Mouse (Mus musculus) spleen, adult 2 months (tissue): ENCODE measurements around the gene B3galt4. TPM values are rescaled to one million over a fixed set of nuclear protein-coding genes. Genes with fewer than 3 reads are reported as not detected.

ENCODE experiments used
- DNase-seq, 2 experiments: peaks; one replicate each; pipeline versions ENCODE4 v3.0.0 to v3.0.0-alpha.2; 2012 to 2021; ENCODE audit warnings: low spot score in 2 of 2, low read depth in 1 of 2
- H3K27ac ChIP-seq: fragments of 200-500 bp; 2 replicates; pipeline ENCODE4 v1.5.1; 2012; ENCODE audit warnings: low read length, inconsistent platforms; ENCODE audit not compliant: insufficient read depth
- H3K27me3 ChIP-seq: fragments of 200-500 bp; 2 replicates; pipeline ENCODE4 v1.6.1; 2012; ENCODE audit warnings: mild to moderate bottlenecking, moderate library complexity, low read length, inconsistent platforms; ENCODE audit not compliant: control insufficient read depth, insufficient read depth
- H3K36me3 ChIP-seq: fragments of 200-500 bp; 2 replicates; pipeline ENCODE4 v1.6.1; 2012; ENCODE audit warnings: mild to moderate bottlenecking, low read length, inconsistent platforms; ENCODE audit not compliant: control insufficient read depth, insufficient read depth
- H3K4me1 ChIP-seq: fragments of 200-500 bp; 2 replicates; pipeline ENCODE4 v1.6.1; 2011; ENCODE audit warnings: inconsistent platforms; ENCODE audit not compliant: control insufficient read depth, insufficient read depth, insufficient read length
- H3K4me3 ChIP-seq: fragments of 200-500 bp; 2 replicates; pipeline ENCODE4 v1.5.1; 2011; ENCODE audit warnings: mild to moderate bottlenecking, inconsistent platforms; ENCODE audit not compliant: insufficient read depth, insufficient read length; ENCODE audit errors: extremely low read depth
- CTCF ChIP-seq: fragments of 200-500 bp; IDR thresholded peaks from 2 replicates; pipeline ENCODE4 v1.5.1; 2011; ENCODE audit warnings: mild to moderate bottlenecking, inconsistent platforms; ENCODE audit not compliant: insufficient read depth, insufficient read length, insufficient replicate concordance; ENCODE audit errors: extremely low read depth
- POLR2A ChIP-seq: fragments of 200-500 bp; IDR thresholded peaks from 2 replicates; pipeline ENCODE4 v1.6.1; 2011; ENCODE audit warnings: low read depth, low read length, inconsistent platforms
- WGBS: fragments of 180-500 bp; shearing (Covaris S2); methylation state at CpG from one replicate; pipeline ENCODE4 v1.1.7; 2018; 5-methylcytosine and 5-hydroxymethylcytosine counted together
- polyA plus RNA-seq: library from polyadenylated mRNA; depleted of rRNA; stranded (reverse); fragments of >200 nt; gene quantifications from 2 replicates; pipeline ENCODE4 v1.2.3, GENCODE M21; 2012

B3galt4 gene
- polyA plus RNA-seq, 1 experiment: 18.9 TPM

DNA sequence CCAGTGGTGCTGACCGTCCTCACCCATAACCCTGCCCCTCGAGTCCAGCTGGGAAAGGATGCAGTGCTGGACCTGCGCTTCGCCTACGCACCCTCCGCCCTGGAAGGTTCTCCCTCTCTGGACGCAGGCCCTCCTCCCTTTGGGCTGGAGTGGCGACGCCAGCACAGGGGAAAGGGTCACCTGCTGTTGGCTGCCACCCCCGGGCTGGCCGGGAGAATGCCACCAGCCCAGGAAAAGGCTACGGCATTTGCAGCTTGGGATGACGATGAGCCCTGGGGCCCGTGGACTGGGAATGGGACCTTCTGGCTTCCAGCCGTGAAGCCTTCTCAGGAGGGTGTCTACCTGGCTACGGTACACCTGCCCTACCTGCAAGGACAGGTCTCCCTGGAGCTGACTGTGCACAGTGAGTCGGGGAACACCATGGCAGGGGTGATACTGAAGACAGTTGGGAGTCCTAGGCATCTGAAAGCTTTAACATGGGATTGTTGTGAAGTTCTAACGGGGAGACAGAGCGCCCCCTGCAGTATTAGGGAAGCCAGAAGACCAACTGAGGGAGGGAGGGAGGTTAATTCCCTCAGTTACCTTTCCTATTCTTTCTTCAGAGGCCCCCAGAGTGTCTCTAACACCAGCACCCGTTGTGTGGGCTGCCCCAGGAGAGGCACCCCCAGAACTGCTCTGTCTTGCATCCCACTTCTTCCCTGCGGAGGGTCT, 25.7 kb downstream of the B3galt4 start:
- 94% methylated on average over 21 of the region's 21 CpGs for WGBS
- H3K4me3 ChIP-seq: no peak overlapping the region
- H3K4me1 ChIP-seq: peaks cover 2% of the 10 kb centered on the region; the same call in 1 of the 2 replicates
- H3K36me3 ChIP-seq: peaks cover 32% of the 10 kb centered on the region
- TF ChIP-seq CTCF (no peak), POLR2A (no peak)
- H3K27ac ChIP-seq: no peak overlapping the region
- no peak for DNase-seq
- H3K27me3 ChIP-seq: no peaks in the 10 kb centered on the region

GRCm38 (mm10) chr17:33924577-33925283, 26.6 kb downstream of the B3galt4 start:
- H3K27me3 ChIP-seq: no peaks in the 10 kb centered on the region
- H3K4me3 ChIP-seq: no peak overlapping the region
- TF ChIP-seq POLR2A (no peak), CTCF (no peak)
- H3K36me3 ChIP-seq: peaks cover 32% of the 10 kb centered on the region
- 89% methylated on average over 10 of the region's 10 CpGs for WGBS
- peaks cover 2% of the 10 kb centered on the region; the same call in 1 of the 2 replicates for H3K4me1 ChIP-seq
- H3K27ac ChIP-seq: no peak overlapping the region
- DNase-seq: no peak

DNA sequence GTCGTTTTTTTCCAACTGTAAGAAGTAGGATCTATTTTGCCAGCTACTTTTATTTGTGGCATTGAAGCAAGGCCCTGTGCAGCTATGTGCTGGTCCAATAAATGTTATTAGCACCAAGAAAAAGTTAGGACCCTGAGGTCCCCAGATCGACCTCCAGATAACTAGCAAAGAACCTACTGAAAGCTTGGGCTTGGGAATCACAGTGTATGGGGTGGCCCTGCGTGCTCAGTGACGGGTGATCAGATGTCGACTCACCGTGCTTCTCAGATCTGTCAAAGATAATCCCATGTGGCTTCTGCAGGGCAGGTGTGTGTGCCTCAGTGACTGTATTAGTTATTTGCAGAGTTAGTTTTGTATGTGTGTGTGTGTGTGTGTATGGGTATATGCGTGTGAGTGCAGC, 29.9 kb downstream of the B3galt4 start:
- no peak for DNase-seq
- WGBS: 76% methylated on average over 7 of the region's 7 CpGs
- TF ChIP-seq CTCF (no peak), POLR2A (no peak)
- H3K36me3 ChIP-seq: peaks cover 27% of the 10 kb centered on the region
- no peaks in the 10 kb centered on the region for H3K27me3 ChIP-seq
- H3K27ac ChIP-seq: no peak overlapping the region
- no peak overlapping the region for H3K4me3 ChIP-seq
- H3K4me1 ChIP-seq: peaks cover 15% of the 10 kb centered on the region; the same call in 1 of the 2 replicates

- TF ChIP-seq CTCF (peak; percentile 91), POLR2A (no peak)
- Histone ChIP-seq H3K27ac (peak overlapping the region; percentile 95), H3K4me3 (peak overlapping the region; percentile 94), H3K36me3 (peaks cover 18% of the 10 kb centered on the region), H3K27me3 (no peaks in the 10 kb centered on the region), H3K4me1 (peaks cover 15% of the 10 kb centered on the region; the same call in 1 of the 2 replicates)
- peak; percentile 79 to 87 for DNase-seq
- WGBS: 1% methylated on average over 36 of the region's 36 CpGs
Measured at GRCm38 (mm10) chr17:33920282-33921097, 30.8 kb downstream of the B3galt4 start.

- Histone ChIP-seq H3K27me3 (no peaks in the 10 kb centered on the region), H3K4me1 (peaks cover 17% of the 10 kb centered on the region; the same call in 1 of the 2 replicates), H3K4me3 (peak overlapping the region; percentile 94), H3K27ac (peak overlapping the region; percentile 95), H3K36me3 (peaks cover 16% of the 10 kb centered on the region)
- under 1% methylated on average over 52 of the region's 52 CpGs for WGBS
- peak; percentile 78 for TF ChIP-seq POLR2A
- TF ChIP-seq CTCF: no peak
- DNase-seq: peak; percentile 91
Measured at GRCm38 (mm10) chr17:33919351-33920281, 31.7 kb downstream of the B3galt4 start.
